Mouse (Mus musculus): ENCODE measurements at regions not wholly inside any gene's neighbourhood (a gene's known extent, or its start where the extent isn't known, plus 50 kb on each side); places are given as distances from the start of the nearest gene placed in this dataset.

GRCm38 (mm10) chr5:46709596-46709995 is 852.2 kb upstream of the Lcorl start:
- no peaks in the 10 kb centered on the region for H3K27me3 ChIP-seq (ENCODE audit: control insufficient read depth in 1 of 2, insufficient read depth in 2 of 2, low read length in 2 of 2)
- TF ChIP-seq JUND (IDR thresholded peaks at IDR 0.05; ENCODE audit: low read depth, low read length) (no peak), MAZ (IDR thresholded peaks at IDR 0.05; ENCODE audit: low read depth, low read length) (no peak), BHLHE40 (IDR thresholded peaks at IDR 0.05; ENCODE audit: borderline replicate concordance, low read depth, low read length) (no peak), E2F4 (IDR thresholded peaks at IDR 0.05; ENCODE audit: borderline replicate concordance, low read depth, low read length) (no peak), USF1 (IDR thresholded peaks at IDR 0.05; ENCODE audit: low read depth, low read length) (no peak), MYC (IDR thresholded peaks at IDR 0.05; ENCODE audit: low read depth, low read length) (no peak), TAL1 (IDR thresholded peaks at IDR 0.05; ENCODE audit: low read length) (no peak), TCF12 (IDR thresholded peaks at IDR 0.05; ENCODE audit: low read depth, low read length) (no peak), NELFE (IDR thresholded peaks at IDR 0.05; ENCODE audit: low read depth, low read length) (no peak), SMC3 (IDR thresholded peaks at IDR 0.05; ENCODE audit: low read depth, low read length) (no peak), GABPA (IDR thresholded peaks at IDR 0.05; ENCODE audit: low read depth, low read length) (no peak), POLR2AphosphoS2 (IDR thresholded peaks at IDR 0.05; ENCODE audit: low read length) (no peak), ZKSCAN1 (IDR thresholded peaks at IDR 0.05; ENCODE audit: low read depth, low read length) (no peak), MAFK (IDR thresholded peaks at IDR 0.05; ENCODE audit: borderline replicate concordance, low read depth, low read length) (no peak), MXI1 (IDR thresholded peaks at IDR 0.05; ENCODE audit: low read depth, low read length) (no peak), MAX (IDR thresholded peaks at IDR 0.05; ENCODE audit: low read length) (no peak)
- no peaks in the 10 kb centered on the region for H3K9me3 ChIP-seq (replicated peaks; ENCODE audit: insufficient read depth, low read length)
- no peak for DNase-seq (ENCODE audit: low read depth, low spot score)
- H3K79me2 ChIP-seq (ENCODE audit: control insufficient read depth, insufficient read depth, low read length, poor library complexity): no peaks in the 10 kb centered on the region
- no peak overlapping the region for H3K27ac ChIP-seq (ENCODE audit: control insufficient read depth, low read depth, low read length)
- H3K4me3 ChIP-seq (ENCODE audit: control insufficient read depth in 1 of 2, insufficient read depth in 1 of 2, low read depth in 2 of 2, low read length in 2 of 2): no peak overlapping the region
- H3K9ac ChIP-seq (ENCODE audit: control insufficient read depth, low read depth, low read length, poor library complexity, severe bottlenecking): no peak overlapping the region
- H3K4me1 ChIP-seq (ENCODE audit: control insufficient read depth in 1 of 2, insufficient read depth in 2 of 2, low read length in 2 of 2): no peaks in the 10 kb centered on the region
- H3K36me3 ChIP-seq (ENCODE audit: control insufficient read depth in 1 of 2, insufficient read depth in 2 of 2, low read length in 2 of 2): no peaks in the 10 kb centered on the region; a peak in 1 of 4 replicates

DNA sequence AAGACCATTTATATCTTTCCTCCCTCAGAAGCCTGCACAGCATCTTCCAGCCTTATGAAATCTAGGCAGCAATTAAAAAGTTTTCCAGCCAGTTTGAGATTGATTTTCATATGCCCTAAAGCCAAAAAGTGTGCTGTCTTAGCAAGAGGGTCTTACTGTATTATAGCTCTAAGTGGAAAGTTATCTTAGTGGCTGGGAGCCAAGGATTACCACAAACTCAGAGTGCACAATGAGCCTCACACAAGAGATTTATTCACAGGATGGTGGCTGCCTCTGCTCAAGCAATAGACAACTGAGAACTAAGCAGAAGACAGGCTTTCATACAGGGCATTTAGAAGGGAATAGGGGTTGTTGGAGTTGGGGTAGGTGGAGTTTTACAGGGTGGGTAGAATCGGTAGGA is 850.4 kb upstream of the Lcorl start:
- H3K9ac ChIP-seq (ENCODE audit: control insufficient read depth, low read depth, low read length, poor library complexity, severe bottlenecking): no peak overlapping the region
- H3K27ac ChIP-seq (ENCODE audit: control insufficient read depth, low read depth, low read length): no peak overlapping the region
- no peak overlapping the region for H3K4me3 ChIP-seq (ENCODE audit: control insufficient read depth in 1 of 2, insufficient read depth in 1 of 2, low read depth in 2 of 2, low read length in 2 of 2)
- H3K9me3 ChIP-seq (replicated peaks; ENCODE audit: insufficient read depth, low read length): no peaks in the 10 kb centered on the region
- no peaks in the 10 kb centered on the region for H3K79me2 ChIP-seq (ENCODE audit: control insufficient read depth, insufficient read depth, low read length, poor library complexity)
- no peak for TF ChIP-seq ZKSCAN1 (IDR thresholded peaks at IDR 0.05; ENCODE audit: low read depth, low read length)
- no peak for TF ChIP-seq SIN3A (IDR thresholded peaks at IDR 0.05; ENCODE audit: low read length)
- no peak for TF ChIP-seq POLR2AphosphoS5 (IDR thresholded peaks at IDR 0.05; ENCODE audit: borderline replicate concordance, low read depth, low read length)
- TF ChIP-seq ETS1 (IDR thresholded peaks at IDR 0.05; ENCODE audit: low read depth, low read length): no peak
- no peak for TF ChIP-seq NELFE (IDR thresholded peaks at IDR 0.05; ENCODE audit: low read depth, low read length)
- no peak for TF ChIP-seq UBTF (IDR thresholded peaks at IDR 0.05; ENCODE audit: borderline replicate concordance, insufficient read depth, low read depth, low read length)
- no peak for TF ChIP-seq MAX (IDR thresholded peaks at IDR 0.05; ENCODE audit: low read length)
- no peak for TF ChIP-seq TAL1 (IDR thresholded peaks at IDR 0.05; ENCODE audit: low read length)
- no peak for TF ChIP-seq CHD2 (IDR thresholded peaks at IDR 0.05; ENCODE audit: low read length)
- TF ChIP-seq ELF1 (IDR thresholded peaks at IDR 0.05; ENCODE audit: low read depth, low read length): no peak
- no peaks in the 10 kb centered on the region for H3K4me1 ChIP-seq (ENCODE audit: control insufficient read depth in 1 of 2, insufficient read depth in 2 of 2, low read length in 2 of 2)
- no peaks in the 10 kb centered on the region; a peak in 1 of 4 replicates for H3K36me3 ChIP-seq (ENCODE audit: control insufficient read depth in 1 of 2, insufficient read depth in 2 of 2, low read length in 2 of 2)
- no peaks in the 10 kb centered on the region for H3K27me3 ChIP-seq (ENCODE audit: control insufficient read depth in 1 of 2, insufficient read depth in 2 of 2, low read length in 2 of 2)
- no peak for DNase-seq (ENCODE audit: low read depth, low spot score)
